Mouse (Mus musculus) frontal cortex, postnatal 25 days (tissue): ENCODE measurements around the gene Prps1l3.
"Not testable (repeated sequence)": the region's sequence is repeated elsewhere in the genome, so short reads cannot be mapped to it uniquely, and the experiment has no call there.

ENCODE experiments used
- DNase-seq, 2 experiments: peaks; one replicate each; pipeline ENCODE4 v3.0.0; 2022; ENCODE audit warnings: low spot score in 2 of 2

Prps1l3 gene

GRCm38 (mm10) chr12:57230192-57230706, at the start of gene Prps1l3, which contains the start of gene Mipol1:
Prps1l3 (plus strand) TSS chr12:57230412.
Mipol1 (plus strand) TSS chr12:57230427.
- DNase-seq = peak; percentile 68 to 73

GRCm38 (mm10) chr12:57184401-57185147, 45.6 kb upstream of the Prps1l3 start:
- DNase-seq = no peak

- no peak for DNase-seq
These were observed 44.7 kb upstream of the Prps1l3 start for GRCm38 (mm10) chr12:57185475-57185874.

GRCm38 (mm10) chr12:57186126-57186525, 44.1 kb upstream of the Prps1l3 start:
- no peak for DNase-seq

GRCm38 (mm10) chr12:57187032-57187431, 43.2 kb upstream of the Prps1l3 start:
- no peak for DNase-seq

GRCm38 (mm10) chr12:57194609-57195008, 35.6 kb upstream of the Prps1l3 start:
- no peak for DNase-seq

GRCm38 (mm10) chr12:57196286-57196607, 34.0 kb upstream of the Prps1l3 start:
- no peak for DNase-seq

- DNase-seq = no peak
These were observed 33.4 kb upstream of the Prps1l3 start for GRCm38 (mm10) chr12:57196608-57197362.

GRCm38 (mm10) chr12:57197363-57198026, 32.7 kb upstream of the Prps1l3 start, which contains the start of gene Slc25a21:
Slc25a21 (minus strand) TSS chr12:57197472.
- DNase-seq = no peak

- DNase-seq = no peak
These were observed 31.9 kb upstream of the Prps1l3 start for GRCm38 (mm10) chr12:57198269-57198668.

- no peak for DNase-seq
These were observed 30.8 kb upstream of the Prps1l3 start for GRCm38 (mm10) chr12:57199427-57199826.

GRCm38 (mm10) chr12:57201901-57202300, 28.3 kb upstream of the Prps1l3 start:
- no peak for DNase-seq

- no peak for DNase-seq
These were observed 25.8 kb upstream of the Prps1l3 start for GRCm38 (mm10) chr12:57204276-57204851.

- DNase-seq = no peak
These were observed 18.6 kb upstream of the Prps1l3 start for GRCm38 (mm10) chr12:57211353-57212311.

- DNase-seq = not testable (repeated sequence)
These were observed 17.7 kb upstream of the Prps1l3 start for GRCm38 (mm10) chr12:57212463-57212862.

GRCm38 (mm10) chr12:57226411-57226810, 3.8 kb upstream of the Prps1l3 start:
- DNase-seq = no peak

- DNase-seq = no peak
These were observed 2.4 kb upstream of the Prps1l3 start for GRCm38 (mm10) chr12:57227776-57228175.

- DNase-seq = no peak
These were observed 509 bp upstream of the Prps1l3 start for GRCm38 (mm10) chr12:57229703-57230102.

GRCm38 (mm10) chr12:57231085-57231875, 1.1 kb downstream of the Prps1l3 start:
- DNase-seq = no peak

GRCm38 (mm10) chr12:57233386-57233785, 3.2 kb downstream of the Prps1l3 start:
- no peak for DNase-seq
